Comparison of ENCODE assay signal across 15 mouse cellular contexts in the genomic region with DNA sequence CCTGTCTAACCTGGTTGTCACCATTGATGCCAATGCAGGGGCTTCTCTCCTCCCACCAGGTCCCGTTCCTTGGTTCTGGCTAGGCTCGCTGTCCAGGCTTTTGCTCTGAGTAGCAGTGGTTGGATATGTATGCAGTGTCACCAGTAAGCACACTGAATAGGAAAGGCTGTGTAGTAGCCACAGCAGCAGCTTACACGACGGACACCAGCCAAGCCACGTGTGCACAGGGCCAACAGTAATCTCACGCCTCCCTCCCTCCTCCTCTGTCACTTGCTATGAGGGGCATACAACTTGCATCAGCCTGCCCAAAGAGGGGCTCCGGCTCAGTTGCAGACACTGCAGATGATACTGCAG. TPM values are rescaled to one million over a fixed set of nuclear protein-coding genes. Genes with fewer than 3 reads are reported as not detected.
DNase-seq lines count a peak whose midpoint lies in the region; ATAC-seq and TF ChIP-seq lines count a peak whose summit lies in the region.
"Had no signal": no experiment of that assay in that cellular context is flagged by ENCODE, and none has a peak within 500 bp of the region (broad histone marks: within the 10 kb centered on the region; RNA-seq: fewer than 3 reads in every experiment).

No protein-coding gene starts in this region.

- H3K27me3 ChIP-seq in kidney, embryonic 15.5 days: no peaks in the 10 kb centered on the region
- H3K27me3 ChIP-seq in hindbrain, embryonic 16.5 days (replicated peaks; ENCODE audit: control insufficient read depth, insufficient read depth, low read length): no peaks in the 10 kb centered on the region
- no peaks in the 10 kb centered on the region for H3K27me3 ChIP-seq in midbrain, postnatal 0 days (ENCODE audit: insufficient read depth, low read length)
- H3K27me3 ChIP-seq: heart, embryonic 15.5 days; liver, embryonic 15.5 days had no signal

- 0 out of 2 replicates have a peak overlapping the region, but pooled peaks have one; percentile 14 for H3K9ac ChIP-seq in kidney, embryonic 15.5 days
- H3K9ac ChIP-seq in hindbrain, embryonic 16.5 days (ENCODE audit: low read depth, low read length): peak overlapping the region; percentile 70
- H3K9ac ChIP-seq in midbrain, postnatal 0 days (replicated peaks; ENCODE audit: low read length, poor library complexity, severe bottlenecking): peak overlapping the region; percentile 57
- H3K9ac ChIP-seq: liver, embryonic 15.5 days had no signal

- H3K9me3 ChIP-seq in kidney, embryonic 15.5 days (replicated peaks): no peaks in the 10 kb centered on the region
- no peaks in the 10 kb centered on the region for H3K9me3 ChIP-seq in hindbrain, embryonic 16.5 days (ENCODE audit: control insufficient read depth, low read length)
- H3K9me3 ChIP-seq in midbrain, postnatal 0 days (ENCODE audit: low read length): no peaks in the 10 kb centered on the region
- H3K9me3 ChIP-seq: heart, embryonic 15.5 days; liver, embryonic 15.5 days had no signal

- no peak for TF ChIP-seq CTCF in midbrain, postnatal 0 days (IDR thresholded peaks at IDR 0.05)

- ATAC-seq in kidney, embryonic 15.5 days (replicated peaks; ENCODE audit: low FRiP score): no peak
- ATAC-seq in hindbrain, embryonic 16.5 days: peak; percentile 53
- peak; percentile 41 for ATAC-seq in midbrain, postnatal 0 days (ENCODE audit: low FRiP score)
- ATAC-seq: activated CD4-positive, CD25-positive, alpha-beta regulatory T cell, adult 4 months had no signal

- 67% methylated on average over 7 of the region's 7 CpGs for WGBS in kidney, embryonic 15.5 days
- WGBS in hindbrain, embryonic 16.5 days: 44% methylated on average over 7 of the region's 7 CpGs
- 32% methylated on average over 7 of the region's 7 CpGs for WGBS in midbrain, postnatal 0 days

- H3K4me1 ChIP-seq in kidney, embryonic 15.5 days: peaks cover 7% of the 10 kb centered on the region
- peaks cover 25% of the 10 kb centered on the region for H3K4me1 ChIP-seq in hindbrain, embryonic 16.5 days (ENCODE audit: control insufficient read depth, insufficient read depth, low read depth, low read length)
- H3K4me1 ChIP-seq in midbrain, postnatal 0 days (ENCODE audit: insufficient read depth, low read length): peaks cover 15% of the 10 kb centered on the region
- H3K4me1 ChIP-seq: liver, embryonic 15.5 days had no signal

- no peak overlapping the region for H3K4me2 ChIP-seq in kidney, embryonic 15.5 days
- H3K4me2 ChIP-seq in hindbrain, embryonic 16.5 days (ENCODE audit: low read length): peak overlapping the region; percentile 60
- H3K4me2 ChIP-seq in midbrain, postnatal 0 days (ENCODE audit: low read depth, low read length, poor library complexity, severe bottlenecking): peak overlapping the region; percentile 49
- H3K4me2 ChIP-seq: liver, embryonic 15.5 days had no signal

- no peak overlapping the region for H3K4me3 ChIP-seq in kidney, embryonic 15.5 days (replicated peaks)
- no peak overlapping the region for H3K4me3 ChIP-seq in hindbrain, embryonic 16.5 days (ENCODE audit: low read length)
- H3K4me3 ChIP-seq in midbrain, postnatal 0 days (ENCODE audit: low read depth, low read length): no peak overlapping the region
- H3K4me3 ChIP-seq: heart, embryonic 15.5 days; liver, embryonic 15.5 days had no signal

- H3K36me3 ChIP-seq in kidney, embryonic 15.5 days: no peaks in the 10 kb centered on the region
- peaks cover 6% of the 10 kb centered on the region; the same call in 1 of the 2 replicates for H3K36me3 ChIP-seq in hindbrain, embryonic 16.5 days (ENCODE audit: control insufficient read depth, insufficient read depth, low read length)
- peaks cover 9% of the 10 kb centered on the region for H3K36me3 ChIP-seq in midbrain, postnatal 0 days (ENCODE audit: insufficient read depth, low read length)
- H3K36me3 ChIP-seq: heart, embryonic 15.5 days; liver, embryonic 15.5 days had no signal

- H3K27ac ChIP-seq in kidney, embryonic 15.5 days: no peak overlapping the region
- peak overlapping the region; percentile 90 for H3K27ac ChIP-seq in hindbrain, embryonic 16.5 days (ENCODE audit: low read depth, low read length)
- H3K27ac ChIP-seq in midbrain, postnatal 0 days (ENCODE audit: low read depth, low read length): peak overlapping the region; percentile 87
- H3K27ac ChIP-seq: liver, embryonic 15.5 days had no signal

- peak; percentile 53 for DNase-seq in cerebellum, adult 9-11 months
- no peak for DNase-seq in cerebellum, postnatal 36 days
- no peak for DNase-seq in kidney, adult 9 months
- DNase-seq in midbrain, postnatal 0 days (ENCODE audit: low spot score): peak; percentile 48
- no peak for DNase-seq in gastrocnemius, adult 8-10 months (ENCODE audit: low spot score in 2 of 2)
- DNase-seq in kidney, postnatal 4 days: no peak
- DNase-seq: embryo, embryonic 11 days; layer of hippocampus, postnatal 36 days had no signal

RNA-seq across cellular contexts. Expression of a gene that starts 19.8 kb away (rescaled TPM):
- polyA plus RNA-seq in kidney, embryonic 15.5 days (2015; fragmentation: Nextera tagmentation; extraction: Ambion mirVana): 0.04 and 0.08 TPM in 2 replicates
- polyA plus RNA-seq in hindbrain, embryonic 16.5 days (2015; fragmentation: Nextera tagmentation; extraction: Ambion mirVana): 0.15 and 0.16 TPM in 2 replicates
- total RNA-seq in midbrain, postnatal 0 days (2014; rRNA removed): 0.66 and 0.85 TPM in 2 replicates
- 0.09 and 0.14 TPM in 2 replicates for polyA plus RNA-seq in midbrain, postnatal 0 days (2015; fragmentation: Nextera tagmentation; extraction: Ambion mirVana)
- total RNA-seq in gastrocnemius, adult 8-10 months (2022): under 1 TPM in 1 of 4 experiments, not detected in 3; 0.12 TPM
- total RNA-seq: MEL had no signal
- polyA plus RNA-seq: activated CD4-positive, CD25-positive, alpha-beta regulatory T cell, adult 4 months; liver, embryonic 15.5 days; spleen, adult 2 months had no signal

RNA-seq across cellular contexts. Expression of a gene that starts 40.9 kb away (rescaled TPM):
- polyA plus RNA-seq in kidney, embryonic 15.5 days (2015; fragmentation: Nextera tagmentation; extraction: Ambion mirVana): 1.8 and 2.5 TPM in 2 replicates
- polyA plus RNA-seq in hindbrain, embryonic 16.5 days (2015; fragmentation: Nextera tagmentation; extraction: Ambion mirVana): 24.3 and 25.0 TPM in 2 replicates
- 17.0 and 20.4 TPM in 2 replicates for total RNA-seq in midbrain, postnatal 0 days (2014; rRNA removed)
- 15.4 and 17.2 TPM in 2 replicates for polyA plus RNA-seq in midbrain, postnatal 0 days (2015; fragmentation: Nextera tagmentation; extraction: Ambion mirVana)
- 1 to 10 TPM in 3 of 4 experiments, under 1 TPM in 1; 0.75 to 1.2 (median 1.1) TPM for total RNA-seq in gastrocnemius, adult 8-10 months (2022)
- polyA plus RNA-seq: activated CD4-positive, CD25-positive, alpha-beta regulatory T cell, adult 4 months had no signal

RNA-seq across cellular contexts. Expression of a gene that starts 46.3 kb away (rescaled TPM):
- 10.2 and 12.9 TPM in 2 replicates for polyA plus RNA-seq in kidney, embryonic 15.5 days (2015; fragmentation: Nextera tagmentation; extraction: Ambion mirVana)
- polyA plus RNA-seq in hindbrain, embryonic 16.5 days (2015; fragmentation: Nextera tagmentation; extraction: Ambion mirVana): 12.3 and 13.7 TPM in 2 replicates
- total RNA-seq in midbrain, postnatal 0 days (2014; rRNA removed): 11.5 and 15.3 TPM in 2 replicates
- 6.6 and 7.1 TPM in 2 replicates for polyA plus RNA-seq in midbrain, postnatal 0 days (2015; fragmentation: Nextera tagmentation; extraction: Ambion mirVana)
- 1 to 10 TPM; 3.7 to 5.0 (median 4.1) TPM for total RNA-seq in gastrocnemius, adult 8-10 months (2022)

Comparison
In these comparisons a context has a peak if more than half of its experiments do, and no peak if none do; other contexts are left out.
1. DNase-seq: peak in cerebellum, adult 9-11 months (single experiment) and midbrain, postnatal 0 days (single experiment); none in cerebellum, postnatal 36 days (0 of 2), kidney, adult 9 months (single experiment), gastrocnemius, adult 8-10 months (0 of 2) and kidney, postnatal 4 days (0 of 2).
2. H3K9ac ChIP-seq: peak in every context shown above with its lines; median percentile 70 in hindbrain, embryonic 16.5 days; 57 in midbrain, postnatal 0 days; 14 in kidney, embryonic 15.5 days.